Mouse (Mus musculus): Measurements from ENCODE around the gene Guk1.
A peak's percentile ranks its signal among the peaks of the same experiment; 100 is the strongest.
"Not testable (repeated sequence)": the region's sequence is repeated elsewhere in the genome, so short reads cannot be mapped to it uniquely, and the experiment has no call there.

Gene Guk1

GRCm38 (mm10) chr11:59192059-59192386 is at the start of gene Guk1:
Guk1 (minus strand) TSS chr11:59192212.
- no peak for DNase-seq

GRCm38 (mm10) chr11:59239796-59240195 is 47.8 kb upstream of the Guk1 start:
- no peak for DNase-seq

GRCm38 (mm10) chr11:59239428-59239785 is 47.4 kb upstream of the Guk1 start:
- no peak for DNase-seq

GRCm38 (mm10) chr11:59238525-59239427 is 46.8 kb upstream of the Guk1 start:
- peak; percentile 73 for DNase-seq

GRCm38 (mm10) chr11:59232797-59233196 is 40.8 kb upstream of the Guk1 start:
- DNase-seq, result no peak

- peak; percentile 52 for DNase-seq
Measured at GRCm38 (mm10) chr11:59230144-59230760, 38.2 kb upstream of the Guk1 start.

- peak; percentile 97 for DNase-seq
Measured at GRCm38 (mm10) chr11:59228122-59228953, 36.3 kb upstream of the Guk1 start, which contains the start of gene Arf1. Arf1 (minus strand) TSS chr11:59228270.

GRCm38 (mm10) chr11:59227604-59228121 is 35.7 kb upstream of the Guk1 start:
- no peak for DNase-seq

GRCm38 (mm10) chr11:59226787-59227603 is 35.0 kb upstream of the Guk1 start:
- peak; percentile 49 for DNase-seq

- no peak for DNase-seq
Measured at GRCm38 (mm10) chr11:59226251-59226650, 34.2 kb upstream of the Guk1 start.

- DNase-seq, result no peak
Measured at GRCm38 (mm10) chr11:59225167-59225566, 33.2 kb upstream of the Guk1 start.

GRCm38 (mm10) chr11:59224470-59224869 is 32.5 kb upstream of the Guk1 start:
- DNase-seq, result no peak

- DNase-seq, result no peak
Measured at GRCm38 (mm10) chr11:59224025-59224424, 32.0 kb upstream of the Guk1 start.

- DNase-seq, result no peak
Measured at GRCm38 (mm10) chr11:59222306-59222705, 30.3 kb upstream of the Guk1 start.

- no peak for DNase-seq
Measured at GRCm38 (mm10) chr11:59221604-59222003, 29.6 kb upstream of the Guk1 start.

GRCm38 (mm10) chr11:59219064-59219463 is 27.1 kb upstream of the Guk1 start:
- DNase-seq, result no peak

- no peak for DNase-seq
Measured at GRCm38 (mm10) chr11:59218389-59218998, 26.5 kb upstream of the Guk1 start.

GRCm38 (mm10) chr11:59216955-59217354 is 24.9 kb upstream of the Guk1 start:
- peak; percentile 76 for DNase-seq

- DNase-seq, result no peak
Measured at GRCm38 (mm10) chr11:59212892-59213494, 21.0 kb upstream of the Guk1 start.

GRCm38 (mm10) chr11:59212320-59212719 is 20.3 kb upstream of the Guk1 start:
- not testable (repeated sequence) for DNase-seq

- DNase-seq, result not testable (repeated sequence)
Measured at GRCm38 (mm10) chr11:59211561-59211960, 19.5 kb upstream of the Guk1 start.
